Mouse (Mus musculus): Measurements from ENCODE around the gene Cyp1b1.

Cyp1b1 gene

DNA sequence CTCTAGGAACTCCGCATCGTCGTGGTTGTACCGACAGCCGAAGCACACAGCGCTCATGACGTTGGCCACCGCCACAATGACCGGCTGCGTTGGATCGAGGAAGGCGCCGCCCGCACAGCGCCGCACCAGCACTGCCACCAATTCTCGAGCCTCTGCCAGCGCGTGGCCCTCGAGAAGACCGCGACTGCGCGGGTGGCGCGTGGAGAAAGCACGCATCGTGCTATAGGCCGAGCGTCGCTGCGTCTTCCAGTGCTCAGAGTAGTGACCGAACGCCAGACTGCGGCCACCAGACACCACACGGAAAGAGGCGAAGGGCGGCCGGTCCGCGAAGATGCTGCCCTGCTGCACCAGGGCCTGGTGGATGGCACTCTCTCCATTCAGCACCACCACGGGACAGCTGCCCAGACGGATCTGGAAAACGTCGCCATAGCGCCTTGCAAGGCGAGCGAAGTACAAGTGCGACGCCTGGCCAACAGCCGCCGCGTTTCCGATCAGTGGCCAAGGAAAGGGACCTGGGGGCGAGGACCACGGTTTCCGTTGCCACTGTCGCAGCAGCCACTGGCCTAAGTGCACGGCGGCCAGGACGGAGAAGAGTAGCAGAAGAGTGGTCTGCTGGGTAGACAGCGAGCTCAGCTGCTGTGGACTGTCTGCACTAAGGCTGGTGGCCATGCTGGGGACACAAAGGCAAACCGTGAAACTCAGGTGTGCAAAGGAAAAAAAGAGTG lies 1.1 kb downstream of the Cyp1b1 start:
- peak; percentile 66 to 79 for DNase-seq

DNA sequence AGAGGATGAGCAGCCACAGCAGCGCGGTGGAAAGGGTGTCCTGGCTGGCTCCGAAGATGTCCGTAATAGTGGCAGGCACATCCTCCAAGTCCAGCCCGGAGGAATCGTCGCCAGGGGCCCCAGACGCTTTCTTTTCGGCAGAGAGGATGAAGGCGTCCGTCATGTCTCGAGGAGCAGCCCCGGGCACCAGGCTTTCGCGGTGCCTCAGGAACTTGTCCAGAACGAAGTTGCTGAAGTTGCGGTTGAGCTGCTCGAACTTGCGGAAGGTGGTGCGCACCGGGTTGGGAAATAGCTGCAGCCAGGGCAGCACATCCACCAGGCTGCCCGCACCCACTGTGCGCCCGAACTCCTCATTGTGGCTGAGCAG lies 1.6 kb downstream of the Cyp1b1 start:
- DNase-seq: no peak

DNA sequence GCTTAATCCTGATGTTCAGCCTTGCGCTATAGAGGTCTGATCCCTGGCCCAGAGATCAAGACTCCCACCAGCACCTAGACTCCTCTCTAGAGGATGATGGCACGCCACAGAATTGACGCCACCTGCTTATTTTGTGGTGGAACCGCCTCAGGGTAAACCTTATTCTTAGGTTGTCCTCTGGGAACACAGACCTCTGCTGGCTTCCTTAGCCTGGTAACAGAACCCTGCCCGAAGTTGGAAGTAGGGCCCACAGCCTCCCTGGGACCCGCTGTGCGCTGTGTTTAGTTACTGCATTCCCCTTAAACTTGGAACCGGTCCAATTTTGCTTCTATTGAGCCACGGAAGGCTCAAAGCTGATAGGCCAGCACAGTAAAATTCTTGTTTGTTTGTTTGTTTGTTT lies 2.3 kb downstream of the Cyp1b1 start:
- peak in 1 of 2 experiments; percentile 38 for DNase-seq

GRCm38 (mm10) chr17:79711944-79712343 lies 2.9 kb downstream of the Cyp1b1 start:
- no peak for DNase-seq

DNA sequence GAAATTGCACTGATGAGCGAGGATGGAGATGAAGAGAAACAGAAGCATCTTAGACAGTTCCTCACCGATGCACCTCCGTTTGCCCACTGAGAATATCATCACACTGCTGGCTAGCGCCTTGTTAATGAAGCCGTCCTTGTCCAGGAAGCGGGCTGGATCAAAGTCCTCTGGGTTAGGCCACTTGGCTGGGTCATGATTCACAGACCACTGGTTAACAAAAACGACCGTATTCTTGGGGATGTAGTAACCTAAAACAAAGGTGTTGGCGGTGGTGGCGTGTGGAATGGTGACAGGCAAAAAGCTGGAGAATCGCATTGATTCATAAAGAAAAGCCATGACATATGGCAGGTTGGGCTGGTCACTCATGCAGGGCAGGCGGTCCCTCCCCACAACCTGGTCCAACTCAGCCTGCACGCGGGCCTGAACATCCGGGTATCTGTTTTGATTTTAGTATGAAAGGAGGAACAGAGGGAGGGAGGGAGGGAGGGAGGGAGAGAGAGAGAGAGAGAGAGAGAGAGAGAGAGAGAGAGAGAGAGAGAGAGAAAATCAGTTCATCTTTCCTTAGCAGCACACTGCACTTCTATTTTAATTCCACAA lies 4.5 kb downstream of the Cyp1b1 start:
- peak in 1 of 2 experiments; percentile 41 for DNase-seq

DNA sequence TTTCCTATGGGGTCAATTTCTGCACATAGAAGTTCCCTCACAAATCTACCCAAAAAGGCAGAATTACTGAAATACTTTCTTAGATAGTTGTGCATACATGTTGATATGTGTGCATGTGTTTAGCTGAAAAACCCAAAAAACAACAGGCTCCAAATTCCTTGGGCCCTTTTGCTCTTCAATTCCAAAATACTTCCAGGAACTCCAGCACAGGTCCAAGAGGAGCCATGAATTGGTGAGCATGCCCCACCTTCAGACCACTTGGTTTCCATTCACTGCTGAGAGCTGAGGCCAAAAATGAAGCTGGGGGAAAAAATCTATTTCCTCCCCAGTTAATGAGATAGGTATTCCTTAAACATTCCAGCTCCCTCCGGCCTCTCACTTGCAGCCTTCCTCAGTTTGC lies 5.1 kb downstream of the Cyp1b1 start:
- no peak for DNase-seq

- DNase-seq: no peak
Measured at GRCm38 (mm10) chr17:79708168-79708567, 6.7 kb downstream of the Cyp1b1 start.

- no peak for DNase-seq
Measured at GRCm38 (mm10) chr17:79705671-79706455, 9.0 kb downstream of the Cyp1b1 start.

DNA sequence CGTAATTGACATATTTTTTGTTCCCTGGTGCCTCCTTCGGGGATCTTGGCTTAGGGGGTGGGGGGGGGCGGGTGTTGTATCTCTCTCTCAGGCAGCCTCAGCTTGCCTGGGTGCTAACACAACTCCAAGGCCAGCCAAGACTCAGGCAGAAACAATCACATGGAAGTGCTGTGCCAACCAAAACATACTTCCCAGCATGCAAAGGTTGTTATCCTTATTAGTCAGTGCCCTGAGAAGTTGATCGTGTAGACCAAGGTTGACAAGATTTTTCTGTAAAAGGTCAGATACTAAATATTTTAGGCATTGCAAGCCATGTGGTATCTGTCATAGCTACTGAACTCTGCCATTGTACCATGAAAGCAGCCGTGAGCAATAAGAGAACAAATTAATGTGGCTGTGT lies 14.0 kb downstream of the Cyp1b1 start:
- no peak for DNase-seq

GRCm38 (mm10) chr17:79699197-79699596 lies 15.7 kb downstream of the Cyp1b1 start:
- peak; percentile 35 to 49 for DNase-seq

GRCm38 (mm10) chr17:79695541-79695940 lies 19.3 kb downstream of the Cyp1b1 start:
- no peak for DNase-seq

DNA sequence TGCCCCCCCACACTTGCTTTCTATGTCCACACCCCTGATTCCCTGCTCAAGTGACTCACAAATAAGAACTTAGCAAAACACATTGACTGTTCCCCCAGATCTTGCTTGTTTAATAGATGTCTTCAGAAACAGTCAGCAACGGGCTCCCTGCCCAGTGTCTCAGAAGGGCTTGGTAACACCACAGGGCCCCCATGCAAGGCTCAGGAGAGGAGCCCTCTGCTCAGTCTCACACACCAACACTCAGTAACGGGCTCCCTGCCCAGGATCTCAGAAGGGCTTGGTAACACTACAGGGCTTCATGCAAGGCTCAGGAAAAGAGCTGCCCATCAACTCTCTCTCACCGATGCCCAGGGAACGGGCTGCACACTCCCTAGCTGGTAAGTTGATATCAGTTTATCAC lies 19.8 kb downstream of the Cyp1b1 start:
- no peak for DNase-seq

- no peak for DNase-seq
Measured at GRCm38 (mm10) chr17:79670837-79671236, 44.0 kb downstream of the Cyp1b1 start.

DNA sequence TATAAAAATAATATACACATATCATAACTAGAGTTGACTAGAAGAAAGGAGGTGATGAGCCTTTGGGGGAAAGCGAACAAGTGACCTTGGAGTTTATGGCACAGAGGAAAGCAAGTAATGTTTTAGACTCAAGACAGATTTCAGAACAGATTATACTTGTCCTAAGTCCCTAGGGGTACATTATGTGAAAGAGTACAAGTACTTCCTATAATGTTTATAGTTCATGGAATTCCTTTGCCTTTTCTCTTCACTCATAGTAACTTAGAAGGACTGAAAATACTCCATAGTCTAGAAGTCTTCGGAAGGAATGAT lies 50.8 kb downstream of the Cyp1b1 start:
- no peak for DNase-seq

DNA sequence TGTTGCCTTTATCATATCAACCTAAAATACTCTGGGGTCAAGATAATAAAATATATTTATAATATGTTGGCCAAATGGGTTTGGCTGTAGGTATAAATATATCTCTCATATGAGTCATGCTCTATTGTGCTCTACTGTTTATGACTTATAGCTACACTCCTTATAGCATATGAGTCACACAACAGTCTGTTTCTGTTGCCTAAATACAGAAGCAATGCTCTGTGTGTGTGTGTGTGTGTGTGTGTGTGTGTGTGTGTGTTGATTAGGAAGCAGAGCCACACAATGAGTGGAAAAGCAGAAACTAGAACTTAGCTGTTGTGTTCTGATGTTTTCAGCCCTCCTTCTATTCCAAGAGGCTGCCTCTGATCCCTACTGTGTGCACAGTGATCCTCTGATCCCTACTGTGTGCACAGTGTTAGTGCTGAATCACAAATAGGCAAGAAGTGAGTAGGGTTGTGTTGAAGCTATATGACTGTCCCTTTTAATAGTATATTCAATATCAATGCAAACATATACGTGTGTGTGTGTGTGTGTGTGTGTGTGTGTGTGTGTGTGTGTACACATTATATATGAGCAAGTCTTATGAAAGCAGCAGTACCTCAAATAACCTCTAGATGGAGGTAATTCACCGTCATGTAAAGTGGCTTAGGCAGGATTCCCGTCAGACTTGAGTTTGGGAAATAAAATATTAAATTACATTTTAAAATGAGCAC lies 51.3 kb downstream of the Cyp1b1 start:
- DNase-seq: peak in 1 of 2 experiments; percentile 4

GRCm38 (mm10) chr17:79661848-79662247 lies 53.0 kb downstream of the Cyp1b1 start:
- DNase-seq: no peak

DNA sequence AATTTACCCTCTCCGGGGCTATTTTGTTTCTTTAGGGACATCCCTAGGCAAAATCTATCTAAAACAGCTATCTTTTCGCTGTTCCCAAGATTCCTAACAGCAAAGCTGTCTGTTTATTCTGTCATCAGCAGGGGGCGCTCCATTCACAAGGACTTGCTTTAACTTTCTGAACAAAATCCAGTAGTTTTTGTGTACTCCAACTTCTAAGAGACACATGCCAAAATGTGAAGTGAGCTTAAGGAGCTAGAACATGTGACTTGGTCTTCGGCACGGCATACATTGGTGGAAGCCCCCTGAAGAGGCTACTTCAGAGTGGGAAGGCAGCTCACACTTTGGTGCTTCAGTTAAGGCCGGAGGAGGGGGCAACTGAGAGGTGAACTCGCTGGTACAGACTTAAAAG lies 53.5 kb downstream of the Cyp1b1 start:
- peak; percentile 85 to 87 for DNase-seq

- DNase-seq: no peak
Measured at GRCm38 (mm10) chr17:79658863-79659262, 56.0 kb downstream of the Cyp1b1 start.

DNA sequence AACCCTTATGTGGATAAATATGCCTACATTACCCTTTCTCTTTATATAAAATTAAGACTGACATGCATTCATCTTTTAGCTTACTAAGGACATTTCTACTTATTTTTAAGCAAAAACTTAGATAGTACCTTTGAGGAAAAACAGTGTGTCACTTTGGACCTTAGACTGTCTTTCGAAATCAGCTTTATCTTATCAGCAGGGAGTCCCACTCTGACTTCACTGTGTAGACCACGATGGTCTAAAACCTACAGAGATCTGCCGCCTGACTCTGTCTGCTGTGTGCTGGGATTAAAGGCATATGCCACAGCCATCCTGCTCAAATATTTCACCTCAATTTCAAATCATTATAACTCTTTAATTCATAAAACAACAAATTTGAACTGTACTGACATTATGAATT lies 56.4 kb downstream of the Cyp1b1 start:
- no peak for DNase-seq

DNA sequence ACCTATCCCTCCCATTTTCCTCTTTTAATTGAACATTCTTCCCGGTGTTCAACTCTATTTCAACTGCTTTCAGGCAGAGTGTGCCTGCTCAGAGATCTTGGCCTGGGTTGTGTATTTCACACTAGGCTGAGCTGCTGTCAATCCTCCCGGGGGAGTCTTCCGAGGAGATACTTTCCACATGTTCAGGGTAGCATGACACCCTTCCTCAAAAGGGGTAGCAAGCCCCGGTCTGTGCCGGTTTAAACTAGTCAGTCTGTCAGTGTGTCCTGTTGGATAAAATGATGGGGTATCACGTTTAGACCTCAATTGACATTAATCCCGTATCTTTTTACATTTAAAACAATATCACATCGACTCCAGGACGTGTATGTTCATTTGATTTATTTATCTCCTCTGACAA lies 57.1 kb downstream of the Cyp1b1 start:
- peak; percentile 27 to 47 for DNase-seq

- DNase-seq: no peak
Measured at GRCm38 (mm10) chr17:79654187-79654586, 60.7 kb downstream of the Cyp1b1 start.

DNA sequence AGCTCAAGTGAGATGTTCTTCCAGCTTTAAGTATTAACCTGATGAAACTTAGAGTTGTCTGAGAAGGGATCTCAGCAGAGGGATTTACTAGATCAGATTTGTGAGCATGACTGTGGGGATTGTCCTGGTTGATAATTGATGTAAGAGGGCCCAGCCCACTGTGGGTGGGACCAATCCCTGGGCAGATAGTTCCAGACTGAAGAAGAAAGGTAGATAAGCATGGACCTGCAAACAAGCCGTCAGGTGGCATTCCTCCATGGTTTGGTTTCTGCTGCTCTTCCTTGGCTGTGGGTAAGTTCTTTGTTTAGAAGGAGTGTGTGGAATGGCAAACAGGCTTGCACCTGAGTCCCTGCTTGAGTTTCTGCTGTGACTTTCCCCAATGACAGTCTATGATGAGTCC lies 61.7 kb downstream of the Cyp1b1 start:
- DNase-seq: no peak

Data from kidney, postnatal 4 days (tissue).